Mouse (Mus musculus): ENCODE results near the gene Fcrl6.

The Fcrl6 gene

DNA sequence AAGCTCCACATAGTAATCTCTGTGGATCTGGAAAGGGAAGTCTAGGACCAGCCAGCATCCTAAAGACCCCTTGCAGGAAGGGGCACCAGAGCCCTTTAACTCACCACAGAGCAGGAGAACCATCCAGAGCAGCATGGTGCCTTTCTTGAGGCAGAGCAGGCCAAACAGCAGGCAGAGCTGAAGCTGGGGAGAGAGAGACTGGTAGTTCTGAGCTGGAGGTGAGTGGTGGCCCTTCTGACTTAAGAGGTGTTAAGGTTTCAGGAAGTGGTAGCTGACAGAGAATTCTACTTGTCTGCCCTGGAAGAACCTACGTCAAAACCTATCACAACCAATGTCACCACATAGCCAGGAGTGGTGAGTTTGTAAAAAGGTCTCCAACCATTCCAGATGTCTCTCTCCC lies at the start of gene Fcrl6:
Gene Fcrl6 (minus strand): TSS at position 226 of the 400 bp plus-strand sequence.
- no peak for DNase-seq

- no peak for DNase-seq
Observed at GRCm38 (mm10) chr1:172651288-172651987, 49.1 kb upstream of the Fcrl6 start.

DNA sequence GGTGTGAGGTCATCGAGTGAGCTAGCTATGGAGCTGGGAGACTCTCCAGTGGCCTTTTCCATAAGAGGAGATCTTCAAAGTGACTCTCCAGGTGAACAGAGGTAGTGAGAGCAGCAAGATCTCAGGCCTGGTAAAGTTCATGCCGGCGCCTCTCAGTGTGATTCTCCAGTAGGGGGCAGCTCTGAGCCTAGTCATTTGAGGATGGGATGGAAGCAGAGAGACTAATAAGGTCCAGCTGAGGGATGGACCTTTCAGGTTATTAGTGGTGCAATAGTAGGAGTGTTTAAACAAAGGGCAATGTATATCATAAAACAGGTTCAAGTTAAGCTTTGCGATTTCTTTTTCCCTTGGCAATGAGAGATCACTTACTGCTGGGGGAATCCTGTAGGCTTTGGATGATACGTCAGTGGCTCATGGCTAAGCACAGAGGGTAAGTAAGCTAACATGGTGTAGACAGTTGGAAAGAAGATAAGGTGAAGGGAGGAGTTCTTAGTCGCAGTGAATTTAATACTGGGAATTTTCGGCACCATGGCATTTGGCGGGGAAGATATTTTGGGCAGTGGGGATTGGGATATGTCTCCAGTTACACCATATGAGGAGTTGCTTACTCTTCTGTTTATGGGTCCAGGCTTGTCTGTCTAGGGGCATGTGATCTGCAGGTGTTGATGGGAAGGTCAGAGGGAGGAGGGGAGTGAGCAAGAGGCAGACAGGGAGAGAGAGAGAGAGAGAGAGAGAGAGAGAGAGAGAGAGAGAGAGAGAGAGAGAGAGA lies 48.4 kb upstream of the Fcrl6 start:
- peak; percentile 32 for DNase-seq

DNA sequence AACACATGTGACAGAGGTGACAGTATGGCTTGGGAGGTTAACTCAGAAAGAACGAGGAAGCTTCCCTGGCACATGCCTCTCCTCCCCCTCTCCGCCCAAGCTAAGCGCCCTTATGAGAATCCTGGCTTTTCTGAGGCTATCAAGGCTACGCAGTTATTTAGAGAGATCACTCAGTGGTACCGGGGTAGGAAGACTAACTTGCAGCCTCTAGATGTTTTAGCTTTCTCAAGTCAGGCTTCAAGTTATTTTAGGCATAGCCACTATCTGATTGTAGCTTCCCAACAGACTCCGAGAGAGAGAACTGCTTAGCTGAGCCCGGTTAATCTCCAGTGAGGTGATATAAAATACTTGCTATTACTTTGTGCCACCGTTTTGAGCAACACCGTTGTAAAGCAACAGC lies 47.0 kb upstream of the Fcrl6 start:
- no peak for DNase-seq

- no peak for DNase-seq
Observed at GRCm38 (mm10) chr1:172647236-172647635, 44.9 kb upstream of the Fcrl6 start.

GRCm38 (mm10) chr1:172638781-172639180 lies 36.4 kb upstream of the Fcrl6 start:
- DNase-seq = no peak

GRCm38 (mm10) chr1:172637801-172638200 lies 35.5 kb upstream of the Fcrl6 start:
- no peak for DNase-seq

- no peak for DNase-seq
Observed at GRCm38 (mm10) chr1:172636266-172636665, 33.9 kb upstream of the Fcrl6 start.

DNA sequence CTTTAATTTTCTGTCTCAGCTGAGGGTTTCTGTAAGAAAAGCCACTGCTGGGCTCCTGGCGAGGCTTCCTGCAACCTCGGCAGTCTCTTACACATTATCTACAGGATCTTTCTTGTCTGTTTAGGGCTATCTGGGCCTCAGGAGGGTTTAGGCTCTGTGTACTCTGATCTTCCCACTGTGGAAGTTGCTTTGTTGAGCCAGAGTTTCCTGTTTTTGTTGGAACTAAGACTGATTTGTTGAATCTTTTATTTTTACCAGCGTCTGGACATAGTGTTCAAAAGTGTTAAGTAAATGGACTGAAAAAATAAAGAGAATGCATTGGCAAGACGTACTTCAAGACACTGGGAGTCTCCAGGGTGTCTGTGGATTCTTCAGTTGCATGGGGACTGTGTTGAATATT lies 32.9 kb upstream of the Fcrl6 start:
- no peak for DNase-seq

DNA sequence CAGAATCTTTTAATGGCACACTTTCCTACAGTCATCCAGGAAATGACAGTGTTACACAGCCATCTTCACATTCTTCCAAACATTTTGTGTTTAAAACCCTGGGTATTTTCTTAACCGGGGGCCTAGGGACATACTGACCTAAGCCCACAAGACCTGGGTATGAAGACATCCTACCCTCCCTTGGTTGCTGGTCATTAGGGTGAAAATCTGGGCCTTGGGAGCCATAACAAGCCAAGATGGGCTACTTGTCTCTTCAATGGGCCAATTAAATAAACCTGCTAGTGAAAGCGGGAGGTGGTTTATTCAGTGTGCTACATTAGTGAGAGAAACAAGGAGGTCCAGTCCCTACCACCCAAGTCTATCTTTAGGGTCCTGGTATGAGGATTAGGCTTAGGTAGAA lies 31.8 kb upstream of the Fcrl6 start:
- DNase-seq = no peak

GRCm38 (mm10) chr1:172632451-172633326 lies 30.3 kb upstream of the Fcrl6 start, which contains the start of gene Dusp23:
Gene Dusp23 (minus strand): TSS chr1:172632962.
- DNase-seq = peak; percentile 90

DNA sequence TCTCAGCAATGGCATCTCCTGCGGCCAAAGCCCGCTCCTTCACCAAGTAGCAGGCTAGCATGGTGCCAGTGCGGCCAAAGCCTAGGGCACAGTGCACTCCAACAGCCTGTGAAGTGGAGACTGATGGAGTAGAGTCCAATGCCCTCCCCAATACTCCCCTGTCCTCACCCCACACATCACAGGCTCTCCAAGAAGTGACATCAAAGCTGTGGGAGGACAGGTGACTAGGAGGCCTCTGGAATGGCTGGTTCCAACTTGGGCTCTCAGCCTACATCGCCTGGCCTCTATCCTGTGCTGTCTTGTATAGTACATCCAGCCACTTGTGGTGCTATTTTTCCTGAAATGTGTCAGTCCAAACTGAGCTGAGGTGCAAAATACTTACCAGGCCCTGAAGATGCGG lies 29.4 kb upstream of the Fcrl6 start:
- DNase-seq = no peak

DNA sequence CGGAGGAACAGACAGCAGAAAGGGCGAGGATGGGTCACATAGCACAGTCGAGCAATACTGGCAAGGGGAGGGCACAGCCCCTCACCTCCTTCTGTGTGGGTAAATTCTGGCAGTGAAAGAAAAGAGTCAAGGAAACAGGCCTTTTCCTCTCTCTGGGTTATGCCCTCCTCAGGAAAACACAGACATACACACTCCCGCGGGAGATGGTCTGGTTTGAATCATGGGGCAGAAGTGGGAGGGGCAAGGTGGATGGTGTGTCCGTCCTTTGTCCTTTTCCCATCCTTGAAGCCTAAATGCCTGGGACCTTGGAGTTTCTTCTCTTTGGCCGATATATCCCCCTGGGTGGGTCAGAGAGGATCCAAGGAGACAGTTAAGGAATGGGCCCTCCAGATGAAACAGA lies 27.5 kb upstream of the Fcrl6 start:
- no peak for DNase-seq

GRCm38 (mm10) chr1:172626306-172626705 lies 24.0 kb upstream of the Fcrl6 start:
- no peak for DNase-seq

DNA sequence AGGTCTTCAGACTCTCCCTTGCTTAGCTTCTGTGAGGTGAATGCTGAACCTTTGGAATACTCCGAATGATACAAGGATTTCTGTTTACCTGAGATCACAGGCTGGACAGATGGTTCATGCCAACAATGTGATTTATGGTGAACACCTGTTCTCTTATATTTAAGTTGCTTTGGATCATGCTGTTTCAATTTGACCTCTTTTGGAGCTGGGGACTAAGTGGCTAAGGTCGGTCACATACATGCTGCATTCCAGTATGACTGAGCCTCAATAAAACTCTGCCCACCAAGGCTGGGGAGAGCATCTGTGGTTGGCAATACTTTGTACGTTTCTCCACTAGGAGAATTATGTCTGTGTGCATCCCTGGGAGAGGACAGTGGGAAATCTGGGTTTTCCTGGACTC lies 21.7 kb upstream of the Fcrl6 start:
- DNase-seq = no peak

DNA sequence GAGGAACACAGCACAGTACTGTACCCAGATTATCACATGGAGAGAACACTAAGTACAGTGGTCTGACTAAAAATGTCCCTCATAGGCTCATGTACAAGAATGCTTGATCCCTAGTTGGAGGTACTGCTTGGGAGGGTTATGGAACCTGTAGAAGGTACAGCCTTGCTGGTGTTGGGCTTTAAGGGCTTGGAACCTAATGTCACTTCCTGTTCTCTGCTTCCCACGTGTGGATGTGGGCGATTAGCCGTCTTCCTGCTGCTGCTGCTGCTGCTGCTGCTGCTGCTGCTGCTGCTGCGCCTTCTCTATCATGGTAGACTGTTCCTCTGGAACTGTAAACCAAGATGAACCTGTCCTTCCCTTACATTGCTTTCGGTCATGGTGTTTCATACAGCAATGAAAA lies 21.2 kb upstream of the Fcrl6 start:
- no peak for DNase-seq

GRCm38 (mm10) chr1:172619235-172619634 lies 16.9 kb upstream of the Fcrl6 start:
- DNase-seq = peak; percentile 67

DNA sequence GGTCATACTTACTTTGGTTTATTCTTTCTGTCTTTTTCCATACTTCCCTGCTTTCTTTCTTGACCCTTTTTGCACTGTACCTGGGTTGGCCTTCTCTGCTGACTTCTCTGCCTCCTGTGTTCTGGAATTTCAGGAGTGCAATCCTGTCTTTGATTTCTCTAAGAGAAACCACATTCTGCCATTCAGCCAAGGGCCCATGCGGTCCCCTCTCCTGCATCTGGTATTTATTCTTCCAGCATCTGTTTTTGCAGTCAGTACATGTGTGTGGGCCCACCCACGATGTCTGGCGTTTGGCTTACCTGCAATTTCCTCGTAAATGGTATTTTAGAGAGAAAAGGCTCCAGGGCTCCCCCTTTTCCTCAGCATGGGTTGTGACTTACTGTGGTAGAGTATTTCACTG lies 15.8 kb upstream of the Fcrl6 start:
- DNase-seq = no peak

GRCm38 (mm10) chr1:172617365-172618076 lies 15.2 kb upstream of the Fcrl6 start:
- DNase-seq = no peak

GRCm38 (mm10) chr1:172616537-172617300 lies 14.4 kb upstream of the Fcrl6 start:
- peak; percentile 61 for DNase-seq

DNA sequence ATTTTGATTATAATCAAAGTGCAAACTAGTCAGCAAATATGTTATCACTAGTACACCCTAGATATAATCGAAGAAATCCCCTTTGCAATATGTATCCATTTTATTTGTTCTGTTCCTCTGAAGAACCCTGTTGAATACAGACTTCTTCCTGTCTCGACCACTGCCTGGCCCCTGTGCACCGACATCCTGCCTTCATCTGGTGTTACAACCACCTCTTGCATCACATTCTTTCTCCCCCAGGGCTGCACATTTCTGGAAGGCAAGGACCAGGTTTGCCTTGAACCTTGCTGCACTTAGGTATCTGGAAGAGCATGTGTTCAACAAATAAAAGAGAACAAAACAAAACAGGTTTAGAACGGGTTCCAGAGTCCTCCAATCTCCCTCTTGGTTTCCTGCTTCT lies 13.1 kb upstream of the Fcrl6 start:
- DNase-seq = no peak

GRCm38 (mm10) chr1:172614654-172615053 lies 12.3 kb upstream of the Fcrl6 start:
- DNase-seq = no peak

Data from right cerebral cortex, postnatal 4 days (tissue).